Mouse (Mus musculus): Measurements from ENCODE around the gene Cntfr.

Cntfr gene

GRCm38 (mm10) chr4:41696930-41697841 lies at the start of gene Cntfr:
Gene Cntfr (minus strand): TSS chr4:41697089.
- DNase-seq, result peak; percentile 87

- no peak for DNase-seq
Measured at GRCm38 (mm10) chr4:41745021-41745420, 48.1 kb upstream of the Cntfr start.

- no peak for DNase-seq
Measured at GRCm38 (mm10) chr4:41744131-41744530, 47.2 kb upstream of the Cntfr start.

GRCm38 (mm10) chr4:41741158-41741560 lies 44.3 kb upstream of the Cntfr start:
- peak; percentile 97 for DNase-seq

- peak; percentile 77 for DNase-seq
Measured at GRCm38 (mm10) chr4:41740380-41741157, 43.7 kb upstream of the Cntfr start.

- no peak for DNase-seq
Measured at GRCm38 (mm10) chr4:41739260-41739659, 42.4 kb upstream of the Cntfr start.

- DNase-seq, result no peak
Measured at GRCm38 (mm10) chr4:41738256-41738603, 41.3 kb upstream of the Cntfr start.

- DNase-seq, result peak; percentile 66
Measured at GRCm38 (mm10) chr4:41737602-41738255, 40.8 kb upstream of the Cntfr start.

- no peak for DNase-seq
Measured at GRCm38 (mm10) chr4:41731052-41731765, 34.3 kb upstream of the Cntfr start, which contains the start of gene Arid3c. Gene Arid3c (minus strand): TSS chr4:41731142.

GRCm38 (mm10) chr4:41726826-41727621 lies 30.1 kb upstream of the Cntfr start:
- DNase-seq, result no peak

GRCm38 (mm10) chr4:41722918-41723351 lies 26.0 kb upstream of the Cntfr start, which contains the start of gene Dctn3:
Gene Dctn3 (minus strand): TSS chr4:41723170.
- peak; percentile 95 for DNase-seq

GRCm38 (mm10) chr4:41716834-41717233 lies 19.9 kb upstream of the Cntfr start:
- DNase-seq, result no peak

- DNase-seq, result peak; percentile 59
Measured at GRCm38 (mm10) chr4:41715596-41715995, 18.7 kb upstream of the Cntfr start.

- peak; percentile 60 for DNase-seq
Measured at GRCm38 (mm10) chr4:41715082-41715481, 18.2 kb upstream of the Cntfr start.

- DNase-seq, result peak; percentile 78
Measured at GRCm38 (mm10) chr4:41714276-41714675, 17.4 kb upstream of the Cntfr start.

GRCm38 (mm10) chr4:41713197-41714067 lies 16.5 kb upstream of the Cntfr start, which contains the start of gene Rpp25l:
Gene Rpp25l (minus strand): TSS chr4:41713534.
- DNase-seq, result peak; percentile 89

GRCm38 (mm10) chr4:41712421-41713196 lies 15.7 kb upstream of the Cntfr start:
- DNase-seq, result peak; percentile 63

- DNase-seq, result peak; percentile 77
Measured at GRCm38 (mm10) chr4:41711705-41712375, 15.0 kb upstream of the Cntfr start.

- no peak for DNase-seq
Measured at GRCm38 (mm10) chr4:41710229-41710628, 13.3 kb upstream of the Cntfr start.
